Mouse (Mus musculus): ENCODE results near the gene Adamtsl1.

DNA sequence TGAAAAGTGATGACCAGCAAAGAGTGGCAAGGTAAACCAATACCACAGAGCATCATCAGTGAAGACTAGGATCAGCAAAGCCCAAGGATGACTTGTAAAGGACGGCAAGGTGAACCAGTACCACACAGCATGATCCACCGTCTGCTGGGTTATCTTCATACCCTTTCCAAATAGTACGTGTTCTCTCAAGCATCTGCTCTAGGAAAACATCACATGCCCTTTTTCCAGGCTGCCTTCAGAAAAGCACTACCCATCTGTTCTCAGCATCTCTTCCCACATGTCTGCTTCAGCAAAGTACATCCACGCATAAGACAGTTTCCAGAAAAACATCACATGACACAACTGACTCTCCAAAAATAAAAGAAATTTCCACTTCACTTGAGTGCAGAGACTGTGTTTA lies 408.8 kb downstream of the Adamtsl1 start:
- TF ChIP-seq POLR2A (IDR thresholded peaks at IDR 0.05; ENCODE audit: borderline replicate concordance, extremely low read depth, insufficient read depth, insufficient read length, poor library complexity, severe bottlenecking) (no peak), CTCF (IDR thresholded peaks at IDR 0.05; ENCODE audit: borderline replicate concordance, extremely low read depth, insufficient read depth, insufficient read length) (no peak)

All from brain, embryonic 14.5 days (tissue).